Mouse (Mus musculus): Measurements from ENCODE around the gene Naip2. TPM values are rescaled to one million over a fixed set of nuclear protein-coding genes. Genes with fewer than 3 reads are reported as not detected.
A peak's percentile ranks its signal among the peaks of the same experiment; 100 is the strongest.
"Not testable (repeated sequence)": the region's sequence is repeated elsewhere in the genome, so short reads cannot be mapped to it uniquely, and the experiment has no call there.

Naip2 gene
- 1.1 and 1.2 TPM in 2 replicates for polyA plus RNA-seq (2015; fragmentation: Nextera tagmentation; extraction: Ambion mirVana)

GRCm38 (mm10) chr13:100201659-100202333 is at the start of gene Naip2:
Gene Naip2, minus strand, starts transcription at chr13:100202092.
- H3K4me2 ChIP-seq (replicated peaks; ENCODE audit: low read depth); H3K4me3 ChIP-seq (ENCODE audit: low read depth, low read length): not testable (repeated sequence)
- DNase-seq (ENCODE audit: low spot score) = peak; percentile 22

GRCm38 (mm10) chr13:100246896-100247519 is 45.1 kb upstream of the Naip2 start:
- not testable (repeated sequence) for H3K4me1 ChIP-seq (replicated peaks; ENCODE audit: control insufficient read depth, insufficient read depth); H3K4me3 ChIP-seq (ENCODE audit: low read depth, low read length); H3K4me2 ChIP-seq (replicated peaks; ENCODE audit: low read depth); H3K9me3 ChIP-seq (ENCODE audit: control insufficient read depth, low read length); H3K36me3 ChIP-seq (ENCODE audit: control insufficient read depth, insufficient read depth, low read length); DNase-seq (ENCODE audit: low spot score); H3K27ac ChIP-seq (replicated peaks); H3K27me3 ChIP-seq (ENCODE audit: control insufficient read depth, insufficient read depth, low read length); H3K9ac ChIP-seq (ENCODE audit: low read length)
- WGBS = 71% methylated on average over 5 of the region's 5 CpGs
- ATAC-seq (ENCODE audit: low FRiP score, low TSS enrichment) = peak; percentile 78; the same call in 1 of the 2 replicates
- 0 out of 2 replicates have a peak, but pooled peaks have one; percentile 6 for TF ChIP-seq CTCF (IDR thresholded peaks at IDR 0.05; ENCODE audit: low read depth)

More at GRCm38 (mm10) chr13:100201659-100202333, at the start of gene Naip2:
- ATAC-seq (ENCODE audit: low FRiP score, low TSS enrichment) = peak; percentile 96
- not testable (repeated sequence) for H3K36me3 ChIP-seq (ENCODE audit: control insufficient read depth, insufficient read depth, low read length); H3K9me3 ChIP-seq (ENCODE audit: control insufficient read depth, low read length); H3K9ac ChIP-seq (ENCODE audit: low read length); H3K27me3 ChIP-seq (ENCODE audit: control insufficient read depth, insufficient read depth, low read length); H3K27ac ChIP-seq (replicated peaks); H3K4me1 ChIP-seq (replicated peaks; ENCODE audit: control insufficient read depth, insufficient read depth)
- WGBS = 45% methylated on average over 3 of the region's 3 CpGs

- H3K4me2 ChIP-seq (replicated peaks; ENCODE audit: low read depth) = not testable (repeated sequence)
Measured at GRCm38 (mm10) chr13:100246223-100246622, 44.3 kb upstream of the Naip2 start, which contains the start of gene Naip5. Gene Naip5, minus strand, starts transcription at chr13:100246323.

GRCm38 (mm10) chr13:100243702-100244101 is 41.8 kb upstream of the Naip2 start:
- Histone ChIP-seq H3K9ac (ENCODE audit: low read length) (no peak overlapping the region), H3K4me2 (replicated peaks; ENCODE audit: low read depth) (no peak overlapping the region), H3K36me3 (ENCODE audit: control insufficient read depth, insufficient read depth, low read length) (no peaks in the 10 kb centered on the region), H3K4me3 (ENCODE audit: low read depth, low read length) (no peak overlapping the region), H3K9me3 (ENCODE audit: control insufficient read depth, low read length) (no peaks in the 10 kb centered on the region), H3K27me3 (ENCODE audit: control insufficient read depth, insufficient read depth, low read length) (no peaks in the 10 kb centered on the region), H3K4me1 (replicated peaks; ENCODE audit: control insufficient read depth, insufficient read depth) (no peaks in the 10 kb centered on the region), H3K27ac (replicated peaks) (no peak overlapping the region)
- DNase-seq (ENCODE audit: low spot score) (no peak), ATAC-seq (ENCODE audit: low FRiP score, low TSS enrichment) (no peak)
- TF ChIP-seq EP300 (optimal IDR thresholded peaks at IDR 0.05) (no peak), CTCF (IDR thresholded peaks at IDR 0.05; ENCODE audit: low read depth) (no peak)

More at GRCm38 (mm10) chr13:100246223-100246622, 44.3 kb upstream of the Naip2 start, which contains the start of gene Naip5:
- H3K27me3 ChIP-seq (ENCODE audit: control insufficient read depth, insufficient read depth, low read length); H3K4me3 ChIP-seq (ENCODE audit: low read depth, low read length); H3K27ac ChIP-seq (replicated peaks); H3K4me1 ChIP-seq (replicated peaks; ENCODE audit: control insufficient read depth, insufficient read depth); H3K9ac ChIP-seq (ENCODE audit: low read length); H3K9me3 ChIP-seq (ENCODE audit: control insufficient read depth, low read length); DNase-seq (ENCODE audit: low spot score); ATAC-seq (ENCODE audit: low FRiP score, low TSS enrichment); H3K36me3 ChIP-seq (ENCODE audit: control insufficient read depth, insufficient read depth, low read length): not testable (repeated sequence)
- 70% methylated on average over 4 of the region's 4 CpGs for WGBS

GRCm38 (mm10) chr13:100213683-100214082 is 11.8 kb upstream of the Naip2 start:
- not testable (repeated sequence) for H3K4me2 ChIP-seq (replicated peaks; ENCODE audit: low read depth); H3K9ac ChIP-seq (ENCODE audit: low read length); H3K4me1 ChIP-seq (replicated peaks; ENCODE audit: control insufficient read depth, insufficient read depth); H3K9me3 ChIP-seq (ENCODE audit: control insufficient read depth, low read length); DNase-seq (ENCODE audit: low spot score); ATAC-seq (ENCODE audit: low FRiP score, low TSS enrichment); H3K4me3 ChIP-seq (ENCODE audit: low read depth, low read length); H3K36me3 ChIP-seq (ENCODE audit: control insufficient read depth, insufficient read depth, low read length); H3K27ac ChIP-seq (replicated peaks); H3K27me3 ChIP-seq (ENCODE audit: control insufficient read depth, insufficient read depth, low read length)
- 67% methylated on average over 1 of the region's 1 CpGs for WGBS

- H3K4me1 ChIP-seq (replicated peaks; ENCODE audit: control insufficient read depth, insufficient read depth) = no peaks in the 10 kb centered on the region
- 21% methylated on average over 8 of the region's 8 CpGs for WGBS
- no peaks in the 10 kb centered on the region for H3K36me3 ChIP-seq (ENCODE audit: control insufficient read depth, insufficient read depth, low read length)
- H3K27me3 ChIP-seq (ENCODE audit: control insufficient read depth, insufficient read depth, low read length) = no peaks in the 10 kb centered on the region
- TF ChIP-seq CTCF (IDR thresholded peaks at IDR 0.05; ENCODE audit: low read depth) (no peak), EP300 (optimal IDR thresholded peaks at IDR 0.05) (no peak)
- no peak overlapping the region for H3K4me3 ChIP-seq (ENCODE audit: low read depth, low read length)
- H3K27ac ChIP-seq (replicated peaks) = no peak overlapping the region
- ATAC-seq (ENCODE audit: low FRiP score, low TSS enrichment) (peak; percentile 40; the same call in 1 of the 2 replicates), DNase-seq (ENCODE audit: low spot score) (peak; percentile 65)
- H3K4me2 ChIP-seq (replicated peaks; ENCODE audit: low read depth) = no peak overlapping the region
- H3K9ac ChIP-seq (ENCODE audit: low read length) = no peak overlapping the region
- H3K9me3 ChIP-seq (ENCODE audit: control insufficient read depth, low read length) = no peaks in the 10 kb centered on the region
Measured at GRCm38 (mm10) chr13:100210540-100210939, 8.6 kb upstream of the Naip2 start.

Data from stomach, postnatal 0 days (tissue).